Mouse (Mus musculus) E14TG2a.4 (cell line): Measurements from ENCODE around the gene Slc10a7.
"Not testable (repeated sequence)": the region's sequence is repeated elsewhere in the genome, so short reads cannot be mapped to it uniquely, and the experiment has no call there.

Source experiments
- H3K27me3 ChIP-seq: 2 replicates; pipeline ENCODE4 v1.6.1; 2014; ENCODE audit warnings: low read length, control low read depth; ENCODE audit not compliant: insufficient read depth
- H3K36me3 ChIP-seq: 2 replicates; pipeline ENCODE4 v1.6.1; 2014; ENCODE audit warnings: low read length, control low read depth; ENCODE audit not compliant: insufficient read depth
- H3K4me1 ChIP-seq: replicated peaks from 2 replicates; pipeline ENCODE4 v1.6.1; 2014; ENCODE audit warnings: low read depth, low read length, control low read depth
- H3K4me3 ChIP-seq: replicated peaks from 2 replicates; pipeline ENCODE4 v1.5.1; 2014; ENCODE audit warnings: mild to moderate bottlenecking, low read length
- H3K9me3 ChIP-seq: 2 replicates; pipeline ENCODE4 v1.6.1; 2014; ENCODE audit warnings: low read length, control low read depth
- CTCF ChIP-seq: conservative IDR thresholded peaks from 2 replicates; pipeline ENCODE4 v1.5.1; 2014; ENCODE audit warnings: low read length
- NANOG ChIP-seq: IDR thresholded peaks from 2 replicates; pipeline ENCODE4 v1.6.1; 2014; ENCODE audit warnings: borderline replicate concordance, low read length, mixed read lengths
- POU5F1 ChIP-seq: IDR thresholded peaks from 2 replicates; pipeline ENCODE4 v1.6.1; 2014; ENCODE audit warnings: low read length, borderline replicate concordance

Slc10a7 gene

GRCm38 (mm10) chr8:78536716-78537115 lies 27.6 kb downstream of the Slc10a7 start:
- Histone ChIP-seq H3K4me1 (peaks cover 78% of the 10 kb centered on the region), H3K9me3 (no peaks in the 10 kb centered on the region), H3K27me3 (no peaks in the 10 kb centered on the region), H3K4me3 (peak overlapping the region; percentile 30), H3K36me3 (peaks cover 51% of the 10 kb centered on the region)
- TF ChIP-seq NANOG (no peak), POU5F1 (no peak), CTCF (no peak)

- H3K36me3 ChIP-seq: peaks cover 50% of the 10 kb centered on the region
- TF ChIP-seq NANOG: peak; percentile 36; the same call in 1 of the 2 replicates
- TF ChIP-seq CTCF: no peak
- H3K9me3 ChIP-seq: no peaks in the 10 kb centered on the region
- H3K4me1 ChIP-seq: peaks cover 79% of the 10 kb centered on the region
- H3K27me3 ChIP-seq: no peaks in the 10 kb centered on the region
- H3K4me3 ChIP-seq: peak overlapping the region; percentile 30
Observed at GRCm38 (mm10) chr8:78537795-78538194, 28.6 kb downstream of the Slc10a7 start.

- not testable (repeated sequence) for H3K9me3 ChIP-seq, H3K27me3 ChIP-seq, H3K4me3 ChIP-seq
- peaks cover 46% of the 10 kb centered on the region for H3K36me3 ChIP-seq
- H3K4me1 ChIP-seq: peaks cover 77% of the 10 kb centered on the region
Observed at GRCm38 (mm10) chr8:78542670-78543069, 33.5 kb downstream of the Slc10a7 start.

GRCm38 (mm10) chr8:78543621-78544020 lies 34.5 kb downstream of the Slc10a7 start:
- H3K4me3 ChIP-seq: no peak overlapping the region
- H3K4me1 ChIP-seq: peaks cover 75% of the 10 kb centered on the region
- H3K36me3 ChIP-seq: peaks cover 55% of the 10 kb centered on the region
- no peaks in the 10 kb centered on the region for H3K27me3 ChIP-seq
- no peak for TF ChIP-seq NANOG
- no peak for TF ChIP-seq CTCF
- no peak for TF ChIP-seq POU5F1
- H3K9me3 ChIP-seq: no peaks in the 10 kb centered on the region

GRCm38 (mm10) chr8:78544545-78544944 lies 35.4 kb downstream of the Slc10a7 start:
- TF ChIP-seq NANOG: no peak
- no peak for TF ChIP-seq CTCF
- TF ChIP-seq POU5F1: no peak
- no peaks in the 10 kb centered on the region for H3K9me3 ChIP-seq
- H3K27me3 ChIP-seq: no peaks in the 10 kb centered on the region
- peaks cover 57% of the 10 kb centered on the region for H3K36me3 ChIP-seq
- no peak overlapping the region for H3K4me3 ChIP-seq
- peaks cover 68% of the 10 kb centered on the region for H3K4me1 ChIP-seq

GRCm38 (mm10) chr8:78545153-78545817 lies 36.1 kb downstream of the Slc10a7 start:
- H3K4me3 ChIP-seq: peak overlapping the region; percentile 43; the same call in 1 of the 2 replicates
- peaks cover 64% of the 10 kb centered on the region for H3K4me1 ChIP-seq
- H3K36me3 ChIP-seq: peaks cover 49% of the 10 kb centered on the region
- not testable (repeated sequence) for H3K9me3 ChIP-seq, H3K27me3 ChIP-seq

GRCm38 (mm10) chr8:78549971-78550751 lies 41.0 kb downstream of the Slc10a7 start:
- no peaks in the 10 kb centered on the region for H3K27me3 ChIP-seq
- H3K9me3 ChIP-seq: no peaks in the 10 kb centered on the region
- TF ChIP-seq POU5F1 (no peak), CTCF (no peak), NANOG (no peak)
- peaks cover 61% of the 10 kb centered on the region for H3K4me1 ChIP-seq
- H3K4me3 ChIP-seq: no peak overlapping the region
- peaks cover 29% of the 10 kb centered on the region for H3K36me3 ChIP-seq

- no peak overlapping the region for H3K4me3 ChIP-seq
- TF ChIP-seq CTCF: no peak
- TF ChIP-seq NANOG: no peak
- no peak for TF ChIP-seq POU5F1
- peaks cover 61% of the 10 kb centered on the region for H3K4me1 ChIP-seq
Observed at GRCm38 (mm10) chr8:78550752-78551134, 41.6 kb downstream of the Slc10a7 start.

GRCm38 (mm10) chr8:78555817-78556216 lies 46.7 kb downstream of the Slc10a7 start:
- Histone ChIP-seq H3K4me1 (peaks cover 73% of the 10 kb centered on the region), H3K36me3 (peaks cover 35% of the 10 kb centered on the region), H3K9me3 (peaks cover 5% of the 10 kb centered on the region), H3K27me3 (no peaks in the 10 kb centered on the region), H3K4me3 (no peak overlapping the region)
- TF ChIP-seq CTCF (no peak), POU5F1 (no peak), NANOG (no peak)

More at GRCm38 (mm10) chr8:78550752-78551134, 41.6 kb downstream of the Slc10a7 start:
- Histone ChIP-seq H3K36me3 (peaks cover 29% of the 10 kb centered on the region), H3K27me3 (no peaks in the 10 kb centered on the region), H3K9me3 (no peaks in the 10 kb centered on the region)
